Mouse (Mus musculus) liver, adult 2 months (tissue): ENCODE data around the gene Btrc. TPM values are rescaled to one million over a fixed set of nuclear protein-coding genes. Genes with fewer than 3 reads are reported as not detected.

ENCODE experiments used
- DNase-seq: peaks from one replicate; pipeline ENCODE4 v3.0.0-alpha.2; 2011; ENCODE audit warnings: low read depth, low spot score; ENCODE audit errors: extremely low read depth
- H3K27ac ChIP-seq: fragments of 200-500 bp; replicated peaks from 2 replicates; pipeline ENCODE4 v1.5.1; 2012; ENCODE audit warnings: low read depth, mild to moderate bottlenecking, control low read depth, inconsistent platforms, low read length; ENCODE audit not compliant: insufficient read depth
- H3K27me3 ChIP-seq: fragments of 200-500 bp; 2 replicates; pipeline ENCODE4 v1.6.1; 2012; ENCODE audit warnings: mild to moderate bottlenecking, moderate library complexity, low read length, inconsistent platforms; ENCODE audit not compliant: control insufficient read depth, insufficient read depth
- H3K36me3 ChIP-seq: fragments of 200-500 bp; 2 replicates; pipeline ENCODE4 v1.6.1; 2012; ENCODE audit warnings: low read length, inconsistent platforms; ENCODE audit not compliant: control insufficient read depth, insufficient read depth
- H3K4me1 ChIP-seq: fragments of 200-500 bp; 2 replicates; pipeline ENCODE4 v1.6.1; 2011; ENCODE audit warnings: low read length; ENCODE audit not compliant: control insufficient read depth, insufficient read depth
- H3K4me3 ChIP-seq: fragments of 200-500 bp; 2 replicates; pipeline ENCODE4 v1.5.1; 2011; ENCODE audit warnings: low read depth, mild to moderate bottlenecking, control low read depth, low read length, moderate library complexity; ENCODE audit not compliant: insufficient read depth
- H3K79me2 ChIP-seq: fragments of 200-500 bp; 2 replicates; pipeline ENCODE4 v1.6.1; 2012; ENCODE audit warnings: inconsistent platforms, mild to moderate bottlenecking, low read length, moderate library complexity; ENCODE audit not compliant: control insufficient read depth, insufficient read depth
- H3K9ac ChIP-seq: fragments of 200-500 bp; 2 replicates; pipeline ENCODE4 v1.6.1; 2012; ENCODE audit warnings: low read depth, mild to moderate bottlenecking, control low read depth, inconsistent platforms, low read length
- CTCF ChIP-seq: fragments of 200-500 bp; IDR thresholded peaks from 2 replicates; pipeline ENCODE4 v1.5.1; 2011; ENCODE audit warnings: low read depth, low read length, control low read depth
- POLR2A ChIP-seq: fragments of 200-500 bp; IDR thresholded peaks from 2 replicates; pipeline ENCODE4 v1.6.1; 2011; ENCODE audit warnings: low read length, control low read depth; ENCODE audit not compliant: insufficient read depth; ENCODE audit errors: extremely low read depth
- WGBS: fragments of 180-500 bp; shearing (Covaris S2); methylation state at CpG from one replicate; pipeline ENCODE4 v1.1.7; 2018; 5-methylcytosine and 5-hydroxymethylcytosine counted together
- polyA plus RNA-seq: library from polyadenylated mRNA; depleted of rRNA; stranded (reverse); fragments of >200 nt; gene quantifications from 2 replicates; pipeline ENCODE4 v1.2.3, GENCODE M21; 2012
- total RNA-seq: library from RNA; depleted of rRNA; stranded (reverse); fragments of >200 nt; gene quantifications from 2 replicates; pipeline ENCODE4 v1.2.3, GENCODE M21; 2014

Gene Btrc
- total and polyA plus RNA-seq, 2 experiments = 7.8 to 10.9 TPM

- Histone ChIP-seq H3K9ac (no peak overlapping the region), H3K27me3 (no peaks in the 10 kb centered on the region), H3K36me3 (no peaks in the 10 kb centered on the region), H3K4me3 (no peak overlapping the region), H3K27ac (no peak overlapping the region), H3K79me2 (no peaks in the 10 kb centered on the region), H3K4me1 (no peaks in the 10 kb centered on the region; the same call in 1 of the 2 replicates)
- 89% methylated on average over 10 of the region's 10 CpGs for whole genome bisulfite sequencing
- TF ChIP-seq CTCF = no peak
- no peak for TF ChIP-seq POLR2A
- no peak for DNase-seq
Measured at GRCm38 (mm10) chr19:45494121-45494775, 130.7 kb downstream of the Btrc start.

- Histone ChIP-seq H3K9ac (no peak overlapping the region), H3K27me3 (no peaks in the 10 kb centered on the region), H3K79me2 (no peaks in the 10 kb centered on the region), H3K36me3 (peaks cover 2% of the 10 kb centered on the region; the same call in 1 of the 2 replicates), H3K4me3 (no peak overlapping the region), H3K4me1 (no peaks in the 10 kb centered on the region), H3K27ac (no peak overlapping the region)
- TF ChIP-seq POLR2A = no peak
- TF ChIP-seq CTCF = no peak
- DNase-seq = no peak
- 95% methylated on average over 7 of the region's 7 CpGs for WGBS
Measured at GRCm38 (mm10) chr19:45505446-45505845, 141.9 kb downstream of the Btrc start.

- DNase-seq = no peak
- no peaks in the 10 kb centered on the region for H3K27me3 ChIP-seq
- H3K4me1 ChIP-seq = no peaks in the 10 kb centered on the region
- 92% methylated on average over 19 of the region's 19 CpGs for WGBS
- no peak overlapping the region for H3K27ac ChIP-seq
- H3K4me3 ChIP-seq = no peak overlapping the region
- H3K79me2 ChIP-seq = no peaks in the 10 kb centered on the region
- H3K36me3 ChIP-seq = peaks cover 2% of the 10 kb centered on the region; the same call in 1 of the 2 replicates
- TF ChIP-seq POLR2A (no peak), CTCF (no peak)
- no peak overlapping the region for H3K9ac ChIP-seq
Measured at GRCm38 (mm10) chr19:45507531-45507930, 144.0 kb downstream of the Btrc start.

- Histone ChIP-seq H3K4me3 (no peak overlapping the region), H3K9ac (no peak overlapping the region), H3K27ac (no peak overlapping the region), H3K36me3 (0 out of 2 replicates have a peak, but pooled peaks cover 2% of the 10 kb centered on the region), H3K4me1 (no peaks in the 10 kb centered on the region), H3K79me2 (no peaks in the 10 kb centered on the region), H3K27me3 (no peaks in the 10 kb centered on the region)
- 91% methylated on average over 3 of the region's 3 CpGs for WGBS
- DNase-seq = no peak
- no peak for TF ChIP-seq CTCF
- TF ChIP-seq POLR2A = no peak
Measured at GRCm38 (mm10) chr19:45510680-45511079, 147.1 kb downstream of the Btrc start.

- 95% methylated on average over 4 of the region's 4 CpGs for WGBS
- H3K4me3 ChIP-seq = no peak overlapping the region
- no peaks in the 10 kb centered on the region for H3K4me1 ChIP-seq
- no peak for DNase-seq
- H3K27ac ChIP-seq = no peak overlapping the region
- TF ChIP-seq CTCF = no peak
- TF ChIP-seq POLR2A = no peak
- no peak overlapping the region for H3K9ac ChIP-seq
- no peaks in the 10 kb centered on the region for H3K27me3 ChIP-seq
- 0 out of 2 replicates have a peak, but pooled peaks cover 2% of the 10 kb centered on the region for H3K36me3 ChIP-seq
- H3K79me2 ChIP-seq = no peaks in the 10 kb centered on the region
Measured at GRCm38 (mm10) chr19:45511406-45511805, 147.9 kb downstream of the Btrc start.

GRCm38 (mm10) chr19:45515341-45515740, 151.8 kb downstream of the Btrc start:
- no peaks in the 10 kb centered on the region for H3K79me2 ChIP-seq
- no peak overlapping the region for H3K9ac ChIP-seq
- peaks cover 11% of the 10 kb centered on the region; the same call in 1 of the 2 replicates for H3K36me3 ChIP-seq
- H3K27ac ChIP-seq = no peak overlapping the region
- WGBS = 98% methylated on average over 2 of the region's 2 CpGs
- no peak for DNase-seq
- TF ChIP-seq CTCF (no peak), POLR2A (no peak)
- no peaks in the 10 kb centered on the region for H3K4me1 ChIP-seq
- no peak overlapping the region for H3K4me3 ChIP-seq
- no peaks in the 10 kb centered on the region for H3K27me3 ChIP-seq
